Mouse (Mus musculus) liver, postnatal 0 days (tissue): ENCODE results near the gene Rgs14.

Experiments used
- CTCF ChIP-seq: sonication (generic); IDR thresholded peaks from 2 replicates; pipeline ENCODE4 v1.5.1; 2016; ENCODE audit warnings: antibody characterized with exemption, low read depth
- EP300 ChIP-seq: IDR thresholded peaks from 2 replicates; pipeline ENCODE4 v1.6.1; 2016; ENCODE audit warnings: antibody characterized with exemption, low read depth, mild to moderate bottlenecking

DNA sequence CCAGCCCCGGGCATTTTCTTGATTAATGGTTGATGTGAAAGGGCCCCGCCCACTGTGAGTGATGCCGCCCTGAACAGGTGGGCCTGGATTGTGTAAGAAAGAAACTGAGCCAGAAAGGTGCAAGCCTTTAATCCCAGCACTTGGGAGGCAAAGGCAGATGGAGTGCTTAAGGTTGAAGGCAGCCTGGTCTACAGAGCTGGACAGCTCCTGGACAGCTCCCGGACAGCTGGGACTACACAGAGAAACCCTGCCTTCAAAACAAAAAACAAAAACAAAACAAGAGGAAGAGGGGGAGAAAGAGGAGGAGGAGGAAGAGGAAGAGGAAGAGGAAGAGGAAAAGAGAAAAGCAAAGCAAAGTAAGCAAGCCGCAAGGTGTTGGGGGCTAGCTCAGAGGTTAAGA lies 49.6 kb downstream of the Rgs14 start:
- no peak for TF ChIP-seq CTCF
- no peak for TF ChIP-seq EP300
